Mouse (Mus musculus) heart, embryonic 16.5 days (tissue): ENCODE results near the gene Tspear. TPM values are rescaled to one million over a fixed set of nuclear protein-coding genes. Genes with fewer than 3 reads are reported as not detected.
"Not testable (repeated sequence)": the region's sequence is repeated elsewhere in the genome, so short reads cannot be mapped to it uniquely, and the experiment has no call there.

Experiments
- ATAC-seq: fragments of 200-750 bp; cut with Nextera tagmentation; replicated peaks from 2 replicates; pipeline ENCODE4 v1.8.0; 2017; ENCODE audit warnings: moderate number of reproducible peaks; ENCODE audit not compliant: insufficient read depth, low FRiP score; ENCODE audit errors: extremely low read depth
- H3K27ac ChIP-seq: fragments of 300-500 bp; sonication (generic); 2 replicates; pipeline ENCODE4 v1.5.1; 2014; ENCODE audit warnings: mild to moderate bottlenecking, low read length, control low read depth, moderate library complexity
- H3K27me3 ChIP-seq: fragments of 300-500 bp; sonication (generic); 2 replicates; pipeline ENCODE4 v1.6.1; 2014; ENCODE audit warnings: low read length, mixed read lengths; ENCODE audit not compliant: control insufficient read depth, insufficient read depth
- H3K36me3 ChIP-seq: fragments of 300-500 bp; sonication (generic); 2 replicates; pipeline ENCODE4 v1.6.1; 2014; ENCODE audit not compliant: control insufficient read depth, insufficient read depth
- H3K4me1 ChIP-seq: fragments of 300-500 bp; sonication (generic); 2 replicates; pipeline ENCODE4 v1.6.1; 2014; ENCODE audit warnings: low read length, mixed read lengths; ENCODE audit not compliant: control insufficient read depth, insufficient read depth
- H3K4me2 ChIP-seq: fragments of 300-500 bp; sonication (generic); 2 replicates; pipeline ENCODE4 v1.6.1; 2014; ENCODE audit warnings: low read depth, mild to moderate bottlenecking, control low read depth, low read length
- H3K4me3 ChIP-seq: fragments of 300-500 bp; sonication (generic); 2 replicates; pipeline ENCODE4 v1.5.1; 2014; ENCODE audit warnings: mild to moderate bottlenecking, control low read depth, low read length
- H3K9ac ChIP-seq: fragments of 300-500 bp; sonication (generic); 2 replicates; pipeline ENCODE4 v1.6.1; 2014; ENCODE audit warnings: low read length, control low read depth
- H3K9me3 ChIP-seq: fragments of 300-500 bp; sonication (generic); replicated peaks from 2 replicates; pipeline ENCODE4 v1.6.1; 2016; ENCODE audit warnings: low read length; ENCODE audit not compliant: control insufficient read depth
- WGBS: fragments of 180-500 bp; shearing (Covaris S2); extraction: QIAGEN DNeasy Blood & Tissue Kit; methylation state at CpG from one replicate; pipeline ENCODE4 v1.1.7; 2014; 5-methylcytosine and 5-hydroxymethylcytosine counted together
- polyA plus RNA-seq: library from polyadenylated mRNA; unstranded; fragments of >200 nt; fragmentation: Nextera tagmentation; extraction: Ambion mirVana; gene quantifications from 2 replicates; pipeline ENCODE4 v1.2.1, GENCODE M21; 2015

Gene Tspear
- polyA plus RNA-seq, 1 experiment from 2014 or later: 0.28 TPM

- no peak overlapping the region for H3K4me3 ChIP-seq
- no peak overlapping the region for H3K4me2 ChIP-seq
- no peaks in the 10 kb centered on the region for H3K9me3 ChIP-seq
- peaks cover 9% of the 10 kb centered on the region for H3K4me1 ChIP-seq
- no peak overlapping the region for H3K9ac ChIP-seq
- H3K36me3 ChIP-seq: no peaks in the 10 kb centered on the region
- no peak overlapping the region for H3K27ac ChIP-seq
- ATAC-seq: no peak
- WGBS: 30% methylated on average over 10 of the region's 10 CpGs
- peaks cover 51% of the 10 kb centered on the region for H3K27me3 ChIP-seq
These were observed 652 bp downstream of the Tspear start for GRCm38 (mm10) chr10:77687021-77687420.

DNA sequence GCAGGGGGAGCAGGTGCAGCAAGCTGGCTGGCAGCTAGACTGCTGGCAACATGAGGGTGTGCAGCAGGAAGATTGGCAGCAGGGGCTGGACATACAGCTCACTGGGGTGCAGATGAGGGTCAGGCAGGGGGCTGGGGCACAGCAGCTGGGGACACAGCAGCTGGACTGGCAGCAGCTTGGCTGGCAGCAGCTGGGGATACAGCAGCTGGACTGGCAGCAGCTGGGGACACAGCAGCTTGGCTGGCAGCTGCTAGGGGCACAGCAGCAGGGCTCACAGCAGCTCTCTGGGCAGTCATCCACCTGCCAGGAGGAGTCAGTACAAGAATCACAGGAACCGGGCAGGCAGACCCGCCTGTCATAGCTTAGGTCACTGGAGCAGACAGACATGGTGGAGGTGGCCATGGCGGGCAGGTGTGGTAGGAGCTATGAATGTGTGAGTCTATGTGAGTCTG is 4.0 kb downstream of the Tspear start, which contains the start of gene Gm19402:
TSS of gene Gm19402 (minus strand) at position 402 of the 452 bp plus-strand sequence.
- not testable (repeated sequence) for H3K36me3 ChIP-seq
- H3K27me3 ChIP-seq: peaks cover 33% of the 10 kb centered on the region
- WGBS: 80% methylated on average over 3 of the region's 3 CpGs

GRCm38 (mm10) chr10:77697133-77697532 is 10.8 kb downstream of the Tspear start, which contains the start of gene Gm9508:
Gene Gm9508, minus strand, starts transcription at chr10:77697233.
- H3K4me1 ChIP-seq: no peaks in the 10 kb centered on the region
- H3K4me2 ChIP-seq: no peak within 1 kb of the TSS
- WGBS: 42% methylated on average over 4 of the region's 4 CpGs
- H3K9ac ChIP-seq: no peak within 1 kb of the TSS
- no peak within 1 kb of the TSS for H3K27ac ChIP-seq
- H3K36me3 ChIP-seq: no peaks in the 10 kb centered on the region
- peaks cover 4% of the 10 kb centered on the region; the same call in 1 of the 2 replicates for H3K9me3 ChIP-seq
- H3K27me3 ChIP-seq: no peaks in the 10 kb centered on the region
- no peak for ATAC-seq
- no peak within 1 kb of the TSS for H3K4me3 ChIP-seq

More for the DNA sequence above, 4.0 kb downstream of the Tspear start, which contains the start of gene Gm19402:
- H3K4me1 ChIP-seq, H3K4me3 ChIP-seq, H3K9ac ChIP-seq, H3K9me3 ChIP-seq, ATAC-seq, H3K4me2 ChIP-seq, H3K27ac ChIP-seq: not testable (repeated sequence)

- Histone ChIP-seq H3K36me3 (no peaks in the 10 kb centered on the region), H3K9ac (no peak within 1 kb of the TSS), H3K27me3 (no peaks in the 10 kb centered on the region), H3K4me3 (no peak within 1 kb of the TSS), H3K4me1 (no peaks in the 10 kb centered on the region), H3K4me2 (no peak within 1 kb of the TSS), H3K9me3 (peaks cover 9% of the 10 kb centered on the region), H3K27ac (no peak within 1 kb of the TSS)
- no peak for ATAC-seq
- 89% methylated on average over 1 of the region's 1 CpGs for WGBS
These were observed 20.0 kb downstream of the Tspear start, which contains the start of gene Gm10272 for GRCm38 (mm10) chr10:77706326-77706725. Gene Gm10272, plus strand, starts transcription at chr10:77706626.

GRCm38 (mm10) chr10:77709831-77710230 is 23.5 kb downstream of the Tspear start:
- no peaks in the 10 kb centered on the region for H3K27me3 ChIP-seq
- no peaks in the 10 kb centered on the region for H3K36me3 ChIP-seq
- no peaks in the 10 kb centered on the region for H3K4me1 ChIP-seq
- H3K9ac ChIP-seq: no peak overlapping the region
- H3K4me3 ChIP-seq: no peak overlapping the region
- H3K4me2 ChIP-seq: no peak overlapping the region
- no peak overlapping the region for H3K27ac ChIP-seq
- H3K9me3 ChIP-seq: peaks cover 14% of the 10 kb centered on the region
- WGBS: 77% methylated on average over 3 of the region's 3 CpGs
- no peak for ATAC-seq

GRCm38 (mm10) chr10:77711157-77711556 is 24.8 kb downstream of the Tspear start, which contains the start of gene Gm10024:
Gene Gm10024, plus strand, starts transcription at chr10:77711457.
- not testable (repeated sequence) for H3K27ac ChIP-seq, H3K4me2 ChIP-seq

DNA sequence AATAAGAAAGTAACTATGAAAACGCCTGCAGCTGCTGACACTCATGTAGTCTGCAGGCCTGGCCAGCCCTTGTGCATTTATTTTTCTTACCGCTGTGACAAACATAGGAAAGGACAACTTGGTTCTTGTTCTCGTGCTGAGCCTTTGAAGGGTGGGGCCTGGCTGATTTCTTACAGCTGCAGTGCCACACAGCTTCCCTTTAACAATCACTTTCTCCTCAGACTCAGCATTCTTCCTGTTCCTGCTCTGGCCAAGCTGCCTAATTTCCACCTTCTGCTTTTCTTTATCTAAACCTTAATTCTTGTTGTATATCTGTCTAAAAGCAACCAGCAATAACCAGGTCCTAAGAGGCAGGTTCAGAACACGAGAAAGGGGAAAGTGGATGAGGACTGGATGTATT is 27.4 kb downstream of the Tspear start:
- Histone ChIP-seq H3K9ac (no peak overlapping the region), H3K36me3 (no peaks in the 10 kb centered on the region), H3K27me3 (no peaks in the 10 kb centered on the region), H3K4me1 (no peaks in the 10 kb centered on the region), H3K4me3 (no peak overlapping the region), H3K4me2 (no peak overlapping the region), H3K27ac (no peak overlapping the region), H3K9me3 (peaks cover 8% of the 10 kb centered on the region; the same call in 1 of the 2 replicates)
- ATAC-seq: no peak
- 51% methylated on average over 4 of the region's 4 CpGs for WGBS

More at GRCm38 (mm10) chr10:77711157-77711556, 24.8 kb downstream of the Tspear start, which contains the start of gene Gm10024:
- peaks cover 12% of the 10 kb centered on the region for H3K9me3 ChIP-seq
- H3K4me3 ChIP-seq, H3K4me1 ChIP-seq, H3K27me3 ChIP-seq, H3K36me3 ChIP-seq, ATAC-seq, H3K9ac ChIP-seq: not testable (repeated sequence)

DNA sequence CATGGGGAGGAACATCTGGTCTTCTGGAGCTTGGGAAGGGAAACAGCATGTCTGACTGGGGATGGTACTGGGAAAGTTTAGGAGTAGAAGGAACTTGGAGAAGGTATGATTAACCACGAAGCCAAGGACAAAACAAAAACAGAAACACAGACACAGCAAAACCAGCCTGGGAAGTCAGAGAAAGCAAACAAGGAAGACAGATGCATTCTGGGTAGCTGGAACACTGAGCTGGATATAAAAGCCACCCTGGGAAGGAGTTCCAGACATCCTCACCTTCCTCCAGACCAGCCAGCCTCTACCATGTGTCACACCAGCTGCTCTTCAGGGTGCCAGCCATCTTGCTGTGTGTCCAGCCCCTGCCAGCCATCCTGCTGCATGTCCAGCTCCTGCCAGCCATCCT is 29.1 kb downstream of the Tspear start, which contains the start of gene Gm10142:
TSS of gene Gm10142 (plus strand) at position 301 of the 400 bp plus-strand sequence.
- no peak within 1 kb of the TSS for H3K4me2 ChIP-seq
- WGBS: 64% methylated on average over 1 of the region's 1 CpGs
- ATAC-seq: no peak
- H3K27ac ChIP-seq: no peak within 1 kb of the TSS
- H3K27me3 ChIP-seq: no peaks in the 10 kb centered on the region
- H3K9ac ChIP-seq: no peak within 1 kb of the TSS
- H3K4me3 ChIP-seq: no peak within 1 kb of the TSS
- H3K9me3 ChIP-seq: peaks cover 8% of the 10 kb centered on the region; the same call in 1 of the 2 replicates
- H3K4me1 ChIP-seq: no peaks in the 10 kb centered on the region
- no peaks in the 10 kb centered on the region for H3K36me3 ChIP-seq

DNA sequence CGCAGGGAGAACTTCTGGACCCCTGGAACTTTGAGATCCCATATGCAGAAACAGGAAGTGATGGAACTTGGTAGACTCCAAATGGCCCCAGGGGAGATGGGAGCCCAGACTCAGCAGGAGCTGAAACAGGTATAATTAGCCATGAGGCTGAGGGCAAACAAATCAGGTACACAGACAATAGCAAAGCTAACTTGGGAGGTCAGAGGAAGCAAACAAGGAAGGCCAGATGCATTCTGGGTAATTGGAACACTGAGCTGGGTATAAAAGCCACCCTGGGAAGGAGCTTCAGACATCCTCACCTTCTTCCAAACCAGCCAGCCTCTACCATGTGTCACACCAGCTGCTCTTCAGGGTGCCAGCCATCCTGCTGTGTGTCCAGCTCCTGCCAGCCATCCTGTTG is 33.9 kb downstream of the Tspear start, which contains the start of gene Krtap12-1:
TSS of gene Krtap12-1 (plus strand) at position 301 of the 400 bp plus-strand sequence.
- not testable (repeated sequence) for H3K27me3 ChIP-seq, H3K9ac ChIP-seq, H3K4me2 ChIP-seq, H3K4me3 ChIP-seq, H3K36me3 ChIP-seq, H3K27ac ChIP-seq, H3K4me1 ChIP-seq, H3K9me3 ChIP-seq, ATAC-seq
- 65% methylated on average over 1 of the region's 1 CpGs for WGBS
